Mouse (Mus musculus) midbrain, embryonic 16.5 days (tissue): Measurements from ENCODE around the gene Jakmip3. TPM values are rescaled to one million over a fixed set of nuclear protein-coding genes. Genes with fewer than 3 reads are reported as not detected.

Experiments used
- ATAC-seq: fragments of 200-750 bp; cut with Nextera tagmentation; 2 replicates; pipeline ENCODE4 v1.8.0; 2017; ENCODE audit warnings: moderate TSS enrichment
- H3K27ac ChIP-seq: fragments of 300-500 bp; sonication (generic); 2 replicates; pipeline ENCODE4 v1.5.1; 2014; ENCODE audit warnings: mild to moderate bottlenecking, low read length, mixed read lengths
- H3K27me3 ChIP-seq: fragments of 300-500 bp; sonication (generic); 2 replicates; pipeline ENCODE4 v1.6.1; 2014; ENCODE audit warnings: low read depth, low read length, mixed read lengths; ENCODE audit not compliant: control insufficient read depth, insufficient read depth
- H3K36me3 ChIP-seq: fragments of 300-500 bp; sonication (generic); 2 replicates; pipeline ENCODE4 v1.6.1; 2014; ENCODE audit warnings: mild to moderate bottlenecking, low read length, moderate library complexity, mixed read lengths; ENCODE audit not compliant: control insufficient read depth, insufficient read depth
- H3K4me1 ChIP-seq: fragments of 300-500 bp; sonication (generic); 2 replicates; pipeline ENCODE4 v1.6.1; 2014; ENCODE audit warnings: mild to moderate bottlenecking, low read length, mixed read lengths; ENCODE audit not compliant: control insufficient read depth, insufficient read depth
- H3K4me2 ChIP-seq: fragments of 300-500 bp; sonication (generic); 2 replicates; pipeline ENCODE4 v1.6.1; 2014; ENCODE audit warnings: mild to moderate bottlenecking, low read length, mixed read lengths
- H3K4me3 ChIP-seq: fragments of 300-500 bp; sonication (generic); 2 replicates; pipeline ENCODE4 v1.5.1; 2014; ENCODE audit warnings: low read depth, mild to moderate bottlenecking, low read length, moderate library complexity, mixed read lengths
- H3K9ac ChIP-seq: fragments of 300-500 bp; sonication (generic); 2 replicates; pipeline ENCODE4 v1.6.1; 2014; ENCODE audit warnings: low read depth, low read length, mixed read lengths
- H3K9me3 ChIP-seq: fragments of 300-500 bp; sonication (generic); replicated peaks from 2 replicates; pipeline ENCODE4 v1.6.1; 2014; ENCODE audit warnings: mild to moderate bottlenecking, low read length, mixed read lengths; ENCODE audit not compliant: control insufficient read depth, poor library complexity, severe bottlenecking
- WGBS: fragments of 180-500 bp; shearing (Covaris S2); extraction: QIAGEN DNeasy Blood & Tissue Kit; methylation state at CpG from one replicate; pipeline ENCODE4 v1.1.7; 2014; 5-methylcytosine and 5-hydroxymethylcytosine counted together
- polyA plus RNA-seq: library from polyadenylated mRNA; unstranded; fragments of >200 nt; fragmentation: Nextera tagmentation; extraction: Ambion mirVana; gene quantifications from 2 replicates; pipeline ENCODE4 v1.2.1, GENCODE M21; 2015

Gene Jakmip3
- polyA plus RNA-seq, 1 experiment from 2014 or later = 12.6 TPM

DNA sequence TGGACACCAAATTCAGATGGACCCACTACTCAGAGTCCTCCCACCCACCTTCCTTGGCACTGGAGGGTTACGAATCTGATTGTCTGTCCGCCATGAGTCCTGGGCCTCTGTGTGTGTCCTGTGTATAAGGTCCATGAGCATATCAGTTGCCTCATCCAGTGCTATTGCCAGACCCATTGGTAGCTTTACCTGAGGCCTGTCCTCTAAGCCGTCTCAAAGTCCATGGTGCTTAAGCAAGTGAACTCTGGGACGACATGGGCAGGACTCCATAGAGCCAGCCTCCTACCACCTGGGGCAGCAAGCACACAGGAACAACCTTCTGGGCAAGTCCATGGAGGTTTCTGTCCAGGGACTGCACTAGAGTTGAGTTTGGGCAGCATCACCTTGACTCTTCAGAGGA is 90.7 kb downstream of the Jakmip3 start:
- H3K4me3 ChIP-seq = no peak overlapping the region
- H3K4me2 ChIP-seq = no peak overlapping the region

DNA sequence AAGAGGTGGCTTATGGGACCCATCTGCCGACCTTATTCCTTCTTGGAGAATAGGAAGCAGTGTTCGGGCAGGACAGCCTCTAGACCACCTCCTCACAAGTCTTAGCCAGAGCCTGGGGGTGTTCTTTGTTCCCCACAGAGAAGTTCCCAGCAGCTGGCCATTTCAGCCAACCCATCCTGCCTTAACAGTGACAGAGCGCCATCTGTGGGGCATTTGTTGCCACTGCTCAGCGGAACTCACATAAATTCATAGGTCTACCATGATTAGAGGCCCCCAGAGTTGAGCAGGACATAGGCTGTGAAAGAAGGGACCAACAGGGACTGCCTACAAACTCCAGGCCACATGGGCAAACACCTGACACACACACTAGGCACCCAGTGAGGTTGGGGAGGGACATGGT is 122.9 kb downstream of the Jakmip3 start:
- Histone ChIP-seq H3K9me3 (no peaks in the 10 kb centered on the region), H3K27ac (no peak overlapping the region), H3K27me3 (no peaks in the 10 kb centered on the region), H3K4me1 (no peaks in the 10 kb centered on the region), H3K4me2 (no peak overlapping the region), H3K4me3 (no peak overlapping the region), H3K36me3 (no peaks in the 10 kb centered on the region; the same call in 1 of the 2 replicates), H3K9ac (no peak overlapping the region)
- WGBS = 51% methylated on average over 4 of the region's 4 CpGs
- no peak for ATAC-seq

More for the DNA sequence above, 90.7 kb downstream of the Jakmip3 start:
- no peaks in the 10 kb centered on the region for H3K4me1 ChIP-seq
- no peak overlapping the region for H3K9ac ChIP-seq
- no peak overlapping the region for H3K27ac ChIP-seq
- H3K36me3 ChIP-seq = no peaks in the 10 kb centered on the region
- ATAC-seq = no peak
- no peaks in the 10 kb centered on the region for H3K9me3 ChIP-seq
- whole genome bisulfite sequencing = 88% methylated on average over 4 of the region's 4 CpGs
- no peaks in the 10 kb centered on the region for H3K27me3 ChIP-seq

DNA sequence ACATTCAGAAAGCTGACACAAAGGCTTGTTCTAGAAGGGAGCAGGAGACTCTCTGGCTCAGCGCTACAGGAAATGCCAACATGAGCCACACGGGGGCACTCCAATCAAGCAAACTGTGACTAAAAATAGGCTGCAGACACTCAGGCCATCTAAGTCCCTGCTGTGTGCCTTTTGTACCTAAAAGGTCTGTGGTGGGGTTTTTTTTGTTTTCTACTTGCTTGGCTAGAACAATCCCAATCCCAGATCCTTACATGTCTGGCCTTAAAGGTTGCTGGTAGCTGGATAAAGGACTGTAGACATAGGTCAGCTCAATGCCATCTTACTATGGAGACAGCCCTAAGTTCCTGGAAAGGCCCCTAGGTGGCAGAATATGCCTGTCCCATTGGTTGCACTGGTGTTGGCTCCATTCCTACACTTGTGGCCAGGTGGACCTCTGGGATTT is 127.7 kb downstream of the Jakmip3 start:
- no peaks in the 10 kb centered on the region for H3K4me1 ChIP-seq
- H3K9me3 ChIP-seq = no peaks in the 10 kb centered on the region
- H3K27me3 ChIP-seq = no peaks in the 10 kb centered on the region; the same call in 1 of the 2 replicates
- ATAC-seq = peak; percentile 76
- H3K4me3 ChIP-seq = no peak overlapping the region
- H3K4me2 ChIP-seq = no peak overlapping the region
- WGBS = 0% methylated on average over 2 of the region's 2 CpGs
- H3K9ac ChIP-seq = no peak overlapping the region
- no peaks in the 10 kb centered on the region; the same call in 1 of the 2 replicates for H3K36me3 ChIP-seq
- no peak overlapping the region for H3K27ac ChIP-seq

DNA sequence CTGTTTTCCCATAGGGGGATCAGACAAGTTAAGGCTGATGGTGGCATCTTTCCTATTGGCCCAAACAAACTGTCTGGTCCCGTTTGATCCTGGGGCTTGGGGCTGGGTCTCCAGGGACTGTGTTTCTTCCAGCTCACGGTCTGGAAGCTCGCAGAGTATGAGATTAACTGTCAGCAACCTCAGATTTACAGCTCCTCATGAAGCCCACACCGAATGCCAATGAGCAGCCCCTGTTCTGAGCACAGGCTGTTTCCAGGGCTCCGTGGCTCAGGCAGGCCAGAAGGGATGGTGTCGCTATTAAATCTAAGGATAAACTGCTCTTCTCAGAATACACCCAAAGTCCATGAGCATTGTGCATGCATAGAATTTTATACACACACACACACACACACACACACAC is 133.7 kb downstream of the Jakmip3 start:
- no peak for ATAC-seq
- no peak overlapping the region for H3K9ac ChIP-seq
- no peaks in the 10 kb centered on the region; the same call in 1 of the 2 replicates for H3K27me3 ChIP-seq
- no peak overlapping the region for H3K27ac ChIP-seq
- no peak overlapping the region for H3K4me2 ChIP-seq
- H3K4me1 ChIP-seq = peaks cover 20% of the 10 kb centered on the region
- 21% methylated on average over 6 of the region's 6 CpGs for WGBS
- no peak overlapping the region for H3K4me3 ChIP-seq
- no peaks in the 10 kb centered on the region for H3K36me3 ChIP-seq
- no peaks in the 10 kb centered on the region for H3K9me3 ChIP-seq

DNA sequence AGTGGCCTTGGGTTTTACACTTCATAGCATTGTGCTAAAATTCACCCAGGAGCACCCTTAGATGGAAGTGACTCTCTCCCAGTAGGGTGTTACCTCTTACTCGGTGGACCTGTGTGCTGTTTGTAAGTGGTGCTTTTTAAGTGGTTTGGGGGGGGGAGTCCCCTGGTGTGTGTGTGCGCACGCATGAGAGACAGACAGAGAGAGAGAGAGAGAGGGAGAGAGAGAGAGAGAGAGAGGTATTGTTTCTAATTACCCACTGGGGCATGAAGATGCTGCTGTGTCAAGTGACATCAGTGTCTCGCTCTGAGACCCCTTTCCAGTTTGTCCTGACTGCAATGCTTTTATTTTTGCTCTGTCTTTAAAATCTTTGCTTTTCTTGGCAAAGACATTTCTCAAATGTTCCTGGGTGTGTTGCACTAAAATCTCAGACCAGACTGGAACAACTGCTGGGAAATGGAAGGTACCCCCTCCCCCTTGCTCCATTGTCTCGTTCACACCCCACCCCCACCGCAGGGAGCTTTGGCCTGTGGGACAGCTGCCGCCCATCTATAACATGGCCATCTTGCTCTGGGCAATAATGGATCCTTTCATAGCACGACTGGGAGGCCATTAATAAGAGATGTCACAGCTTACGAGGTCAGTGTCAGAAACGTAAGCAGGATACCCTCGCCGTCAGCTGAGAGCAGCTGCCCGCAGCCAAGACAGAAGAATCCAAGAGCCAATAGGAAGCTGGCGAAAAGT is 134.7 kb downstream of the Jakmip3 start:
- Histone ChIP-seq H3K4me1 (peaks cover 20% of the 10 kb centered on the region), H3K4me3 (no peak overlapping the region), H3K27ac (no peak overlapping the region), H3K27me3 (no peaks in the 10 kb centered on the region), H3K9me3 (no peaks in the 10 kb centered on the region), H3K9ac (no peak overlapping the region), H3K4me2 (no peak overlapping the region), H3K36me3 (no peaks in the 10 kb centered on the region)
- WGBS = 22% methylated on average over 14 of the region's 14 CpGs
- no peak for ATAC-seq

DNA sequence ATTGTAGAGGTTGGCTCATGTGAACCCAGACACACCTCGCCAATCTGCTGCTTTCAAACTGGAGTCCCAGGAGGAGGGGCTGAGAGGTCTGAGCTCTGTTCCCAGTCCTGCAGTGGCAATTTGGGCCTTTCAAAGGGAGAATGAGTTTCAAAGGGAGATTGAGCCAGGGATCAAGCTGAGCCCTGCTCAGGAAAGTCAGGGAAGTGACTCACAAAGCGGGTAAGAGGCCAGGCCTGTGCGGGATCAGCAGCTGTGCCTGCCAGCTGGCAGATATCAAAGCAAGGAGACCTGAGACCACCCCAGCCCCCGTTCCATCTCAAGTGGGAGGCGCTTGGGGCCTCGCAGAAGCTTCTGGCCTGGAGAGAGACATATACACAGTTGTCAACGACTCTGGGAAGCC is 136.8 kb downstream of the Jakmip3 start:
- H3K27me3 ChIP-seq = no peaks in the 10 kb centered on the region
- H3K4me3 ChIP-seq = no peak overlapping the region
- H3K4me2 ChIP-seq = no peak overlapping the region
- no peak; the same call in 1 of the 2 replicates for ATAC-seq
- no peak overlapping the region for H3K9ac ChIP-seq
- H3K9me3 ChIP-seq = no peaks in the 10 kb centered on the region
- WGBS = 8% methylated on average over 7 of the region's 7 CpGs
- no peak overlapping the region for H3K27ac ChIP-seq
- H3K36me3 ChIP-seq = no peaks in the 10 kb centered on the region
- H3K4me1 ChIP-seq = peaks cover 20% of the 10 kb centered on the region

DNA sequence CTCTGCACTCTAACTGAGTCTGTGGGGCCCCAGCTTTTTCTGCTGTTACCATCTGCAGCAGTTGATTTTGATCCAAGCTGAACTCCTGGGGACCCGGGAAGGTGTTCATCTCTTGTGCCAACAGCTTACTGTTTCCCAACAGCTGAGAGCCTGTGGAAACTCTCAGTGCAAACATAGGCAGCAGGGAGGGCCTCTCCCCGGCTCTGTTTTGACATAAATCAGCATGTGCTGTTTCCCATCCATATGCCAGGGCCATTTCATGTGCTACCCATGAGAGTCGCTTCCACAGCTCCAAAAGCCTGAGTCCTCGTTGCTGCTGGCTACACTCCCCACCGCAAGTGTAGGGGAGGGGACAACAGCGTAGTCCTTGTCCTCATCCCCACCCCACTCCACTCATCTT is 137.7 kb downstream of the Jakmip3 start:
- 47% methylated on average over 6 of the region's 6 CpGs for WGBS
- H3K9ac ChIP-seq = no peak overlapping the region
- no peaks in the 10 kb centered on the region for H3K27me3 ChIP-seq
- H3K4me2 ChIP-seq = no peak overlapping the region
- no peaks in the 10 kb centered on the region for H3K9me3 ChIP-seq
- no peak overlapping the region for H3K4me3 ChIP-seq
- no peak for ATAC-seq
- H3K27ac ChIP-seq = no peak overlapping the region
- H3K4me1 ChIP-seq = peaks cover 20% of the 10 kb centered on the region
- no peaks in the 10 kb centered on the region for H3K36me3 ChIP-seq

DNA sequence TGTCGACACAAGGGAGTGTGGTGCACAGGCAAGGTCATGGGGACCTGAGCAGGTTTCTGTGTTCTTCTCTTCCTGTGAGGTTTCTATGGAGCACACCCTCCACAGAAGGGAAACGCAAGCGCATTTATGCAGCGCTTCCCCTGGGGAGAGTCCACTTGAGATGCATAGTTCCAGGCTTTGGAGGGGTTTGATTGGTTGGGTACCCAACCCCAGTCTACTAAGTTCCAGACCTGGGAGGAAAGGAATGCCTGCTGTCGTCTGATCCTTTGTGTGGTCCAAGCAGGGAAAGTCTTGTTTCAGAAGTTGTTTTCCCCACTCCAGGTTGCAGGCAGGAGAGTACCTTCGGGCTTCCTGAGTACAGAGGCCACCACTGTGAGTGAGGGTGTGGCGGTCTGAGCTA is 138.6 kb downstream of the Jakmip3 start:
- no peaks in the 10 kb centered on the region for H3K36me3 ChIP-seq
- peaks cover 17% of the 10 kb centered on the region for H3K4me1 ChIP-seq
- WGBS = 77% methylated on average over 7 of the region's 7 CpGs

DNA sequence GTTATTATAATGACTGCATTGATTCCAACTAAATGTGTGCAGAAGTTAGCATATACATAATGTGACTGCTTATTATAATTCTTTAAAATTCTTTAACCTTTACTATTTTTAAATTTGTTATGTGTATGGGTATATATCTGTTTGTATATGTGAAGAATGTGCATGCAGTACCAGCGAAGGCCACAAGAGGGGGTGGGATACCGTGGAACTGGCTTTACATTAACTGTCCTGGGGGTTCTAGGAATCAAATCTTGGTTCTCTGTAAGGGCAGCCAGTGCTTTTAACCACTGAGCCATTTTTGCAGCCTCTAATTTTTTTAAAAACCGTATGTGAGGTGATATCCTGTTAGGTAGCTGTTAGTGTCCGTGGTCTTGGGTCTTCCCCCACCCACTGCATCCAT is 140.2 kb downstream of the Jakmip3 start:
- peaks cover 9% of the 10 kb centered on the region; the same call in 1 of the 2 replicates for H3K4me1 ChIP-seq
- no peak for ATAC-seq
- WGBS = 67% methylated on average over 4 of the region's 4 CpGs
- no peak overlapping the region for H3K4me2 ChIP-seq
- no peak overlapping the region for H3K4me3 ChIP-seq
- no peaks in the 10 kb centered on the region for H3K36me3 ChIP-seq
- H3K9me3 ChIP-seq = no peaks in the 10 kb centered on the region
- no peaks in the 10 kb centered on the region for H3K27me3 ChIP-seq
- no peak overlapping the region for H3K9ac ChIP-seq
- no peak overlapping the region for H3K27ac ChIP-seq

More for the DNA sequence above, 138.6 kb downstream of the Jakmip3 start:
- Histone ChIP-seq H3K9me3 (no peaks in the 10 kb centered on the region), H3K27me3 (no peaks in the 10 kb centered on the region), H3K4me2 (no peak overlapping the region), H3K4me3 (no peak overlapping the region), H3K9ac (no peak overlapping the region), H3K27ac (no peak overlapping the region)
- no peak for ATAC-seq
